Mouse (Mus musculus) forebrain, embryonic 14.5 days (tissue): Measurements from ENCODE around the gene Tmem184a. TPM values are rescaled to one million over a fixed set of nuclear protein-coding genes. Genes with fewer than 3 reads are reported as not detected.

Experiments used
- ATAC-seq: fragments of 200-750 bp; cut with Nextera tagmentation; 2 replicates; pipeline ENCODE4 v1.8.0; 2017; ENCODE audit warnings: mild to moderate bottlenecking, moderate library complexity
- DNase-seq: peaks from one replicate; pipeline ENCODE4 v3.0.0-alpha.2; 2015; ENCODE audit warnings: low spot score
- H3K27ac ChIP-seq: fragments of 300-500 bp; sonication (generic); 2 replicates; pipeline ENCODE4 v1.5.1; 2014; ENCODE audit warnings: low read depth, mild to moderate bottlenecking, control low read depth, low read length, moderate library complexity
- H3K27me3 ChIP-seq: fragments of 300-500 bp; sonication (generic); replicated peaks from 2 replicates; pipeline ENCODE4 v1.6.1; 2014; ENCODE audit warnings: low read length, control low read depth, mixed read lengths; ENCODE audit not compliant: control insufficient read depth, insufficient read depth
- H3K36me3 ChIP-seq: fragments of 300-500 bp; sonication (generic); 2 replicates; pipeline ENCODE4 v1.6.1; 2014; ENCODE audit warnings: low read length, control low read depth; ENCODE audit not compliant: control insufficient read depth, insufficient read depth
- H3K4me1 ChIP-seq: fragments of 300-500 bp; sonication (generic); 2 replicates; pipeline ENCODE4 v1.6.1; 2014; ENCODE audit warnings: antibody characterized with exemption, low read length, control low read depth; ENCODE audit not compliant: control insufficient read depth, insufficient read depth
- H3K4me2 ChIP-seq: fragments of 300-500 bp; sonication (generic); 2 replicates; pipeline ENCODE4 v1.6.1; 2014; ENCODE audit warnings: mild to moderate bottlenecking, control low read depth, low read length
- H3K4me3 ChIP-seq: fragments of 300-500 bp; sonication (generic); 2 replicates; pipeline ENCODE4 v1.5.1; 2014; ENCODE audit warnings: low read depth, low read length, control low read depth
- H3K9ac ChIP-seq: fragments of 300-500 bp; sonication (generic); 2 replicates; pipeline ENCODE4 v1.6.1; 2014; ENCODE audit warnings: mild to moderate bottlenecking, low read length, control low read depth, moderate library complexity
- H3K9me3 ChIP-seq: fragments of 300-500 bp; sonication (generic); replicated peaks from 2 replicates; pipeline ENCODE4 v1.6.1; 2016; ENCODE audit warnings: low read length, control low read depth, mixed read lengths; ENCODE audit not compliant: control insufficient read depth
- WGBS: fragments of 180-500 bp; shearing (Covaris S2); extraction: QIAGEN DNeasy Blood & Tissue Kit; methylation state at CpG from one replicate; pipeline ENCODE4 v1.1.7; 2014; 5-methylcytosine and 5-hydroxymethylcytosine counted together
- polyA plus RNA-seq: library from polyadenylated mRNA; unstranded; fragments of >200 nt; fragmentation: Nextera tagmentation; extraction: Ambion mirVana; gene quantifications from 2 replicates; pipeline ENCODE4 v1.2.1, GENCODE M21; 2014

Gene Tmem184a
- polyA plus RNA-seq, 1 experiment from 2014 or later, result not detected

- peak overlapping the region; percentile 30 for H3K4me3 ChIP-seq
- H3K4me1 ChIP-seq, result peaks cover 32% of the 10 kb centered on the region
- peak overlapping the region; percentile 70 for H3K9ac ChIP-seq
- H3K27me3 ChIP-seq, result no peaks in the 10 kb centered on the region
- ATAC-seq (peak; percentile 51), DNase-seq (no peak)
- H3K4me2 ChIP-seq, result peak overlapping the region; percentile 78
- 36% methylated on average over 12 of the region's 12 CpGs for WGBS
- peaks cover 29% of the 10 kb centered on the region for H3K36me3 ChIP-seq
- no peaks in the 10 kb centered on the region for H3K9me3 ChIP-seq
- peak overlapping the region; percentile 97 for H3K27ac ChIP-seq
These were observed 21.4 kb downstream of the Tmem184a start for GRCm38 (mm10) chr5:139798168-139798900.

DNA sequence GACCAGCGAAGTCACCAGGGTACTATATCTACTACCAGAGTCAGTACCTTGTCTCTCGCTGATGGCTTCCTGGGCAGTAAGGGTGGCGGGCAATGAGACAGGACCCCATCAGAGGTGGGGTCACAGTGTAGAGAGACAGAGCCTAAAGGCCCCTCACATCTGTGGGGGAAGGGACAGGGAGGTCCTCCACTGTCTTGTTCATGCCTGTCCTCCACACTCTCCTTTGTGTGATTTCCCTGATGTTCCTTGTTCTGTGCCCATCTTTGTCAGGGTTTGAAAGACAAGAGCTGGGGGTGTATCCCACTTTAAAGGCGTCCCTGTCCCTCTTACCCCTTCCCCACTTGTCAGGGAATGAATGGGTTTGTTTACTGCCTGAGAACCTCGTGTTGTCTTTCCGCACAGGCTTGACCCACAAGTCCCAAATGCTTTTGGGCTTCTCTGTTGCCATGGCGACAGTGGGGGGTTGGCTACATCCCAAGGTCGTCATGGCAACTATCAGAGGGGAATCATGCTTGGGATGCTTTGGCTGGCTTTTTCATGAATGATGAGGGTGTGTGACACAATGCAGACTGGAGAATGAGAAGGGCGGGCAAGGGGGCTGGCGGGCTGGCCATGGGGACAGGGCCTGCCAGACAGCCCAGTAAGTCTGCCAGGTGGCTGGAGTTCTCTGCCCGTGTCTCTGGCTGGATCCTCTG is 22.1 kb downstream of the Tmem184a start:
- peaks cover 35% of the 10 kb centered on the region for H3K4me1 ChIP-seq
- ATAC-seq (peak; percentile 89), DNase-seq (peak; percentile 97)
- peak overlapping the region; percentile 97 for H3K27ac ChIP-seq
- H3K9ac ChIP-seq, result peak overlapping the region; percentile 70
- H3K4me3 ChIP-seq, result peak overlapping the region; percentile 30
- no peaks in the 10 kb centered on the region for H3K9me3 ChIP-seq
- WGBS, result 17% methylated on average over 11 of the region's 11 CpGs
- peak overlapping the region; percentile 78 for H3K4me2 ChIP-seq
- no peaks in the 10 kb centered on the region for H3K27me3 ChIP-seq
- H3K36me3 ChIP-seq, result peaks cover 29% of the 10 kb centered on the region

- Histone ChIP-seq H3K4me2 (peak overlapping the region; percentile 78), H3K4me1 (peaks cover 43% of the 10 kb centered on the region), H3K4me3 (0 out of 2 replicates have a peak overlapping the region, but pooled peaks have one; percentile 4), H3K27ac (peak overlapping the region; percentile 97), H3K9me3 (no peaks in the 10 kb centered on the region), H3K36me3 (peaks cover 27% of the 10 kb centered on the region), H3K27me3 (no peaks in the 10 kb centered on the region), H3K9ac (no peak overlapping the region)
- DNase-seq (peak; percentile 72), ATAC-seq (peak; percentile 44)
- WGBS, result 26% methylated on average over 13 of the region's 13 CpGs
These were observed 22.8 kb downstream of the Tmem184a start for GRCm38 (mm10) chr5:139796900-139797299.

DNA sequence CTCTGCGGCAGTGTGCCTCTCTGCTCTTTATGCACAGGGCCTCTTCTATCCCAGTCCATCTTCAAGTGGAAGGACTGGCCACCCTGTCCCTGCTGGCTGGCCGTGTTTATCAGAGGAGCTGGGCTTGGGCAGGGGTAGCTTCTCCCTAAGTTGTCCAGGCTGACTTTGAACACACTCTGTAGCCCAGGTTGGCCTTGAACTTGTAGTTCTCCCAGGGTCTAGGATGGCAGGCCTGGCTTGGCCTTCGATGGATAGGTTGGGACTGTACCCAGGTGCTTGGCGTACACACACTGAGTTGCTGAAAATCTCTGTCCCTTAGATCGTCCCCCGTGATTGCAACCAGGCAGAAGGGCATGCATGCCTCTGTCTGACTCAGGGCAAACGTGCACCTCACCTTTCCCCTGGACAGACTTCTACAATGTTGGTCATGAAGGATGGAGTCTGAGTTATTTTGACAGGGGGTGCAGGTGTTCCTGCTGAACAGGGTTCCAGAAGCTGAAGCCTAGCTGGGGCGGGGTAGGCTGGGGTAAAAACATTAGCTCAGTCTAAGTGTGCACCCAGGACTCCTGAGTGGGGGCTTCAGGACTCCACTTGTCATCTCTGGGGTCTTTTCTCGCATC is 23.6 kb downstream of the Tmem184a start:
- H3K27ac ChIP-seq, result peak overlapping the region; percentile 97
- H3K9me3 ChIP-seq, result no peaks in the 10 kb centered on the region
- H3K36me3 ChIP-seq, result peaks cover 20% of the 10 kb centered on the region
- H3K27me3 ChIP-seq, result no peaks in the 10 kb centered on the region
- WGBS, result 76% methylated on average over 9 of the region's 9 CpGs
- H3K4me3 ChIP-seq, result no peak overlapping the region
- DNase-seq (no peak), ATAC-seq (no peak)
- H3K9ac ChIP-seq, result no peak overlapping the region
- H3K4me1 ChIP-seq, result peaks cover 44% of the 10 kb centered on the region
- no peak overlapping the region for H3K4me2 ChIP-seq

- H3K9ac ChIP-seq, result no peak overlapping the region
- H3K4me1 ChIP-seq, result peaks cover 47% of the 10 kb centered on the region
- ATAC-seq, result no peak
These were observed 24.8 kb downstream of the Tmem184a start for GRCm38 (mm10) chr5:139794938-139795337.

DNA sequence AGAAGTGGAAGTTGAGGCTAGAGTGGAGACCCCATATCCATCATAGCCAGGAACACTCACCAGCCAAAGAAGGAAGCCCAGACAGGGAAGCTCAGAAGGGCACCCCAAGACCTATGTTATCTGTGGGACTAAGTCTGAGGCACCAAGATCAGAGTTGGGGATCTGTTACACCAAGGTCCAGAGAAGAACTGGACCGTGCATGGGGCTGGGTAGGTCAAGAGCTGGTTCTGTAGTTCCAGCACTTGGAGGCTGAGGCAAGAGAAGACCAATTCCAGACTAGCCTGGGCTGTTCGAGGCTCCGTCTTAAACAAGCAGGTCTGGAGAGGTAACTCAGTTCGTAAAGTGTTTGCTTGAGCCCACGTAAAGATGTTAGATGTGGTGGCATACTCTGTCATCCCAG is 25.6 kb downstream of the Tmem184a start:
- Histone ChIP-seq H3K4me2 (no peak overlapping the region), H3K27me3 (no peaks in the 10 kb centered on the region), H3K36me3 (0 out of 2 replicates have a peak, but pooled peaks cover under 1% of the 10 kb centered on the region), H3K9ac (no peak overlapping the region), H3K4me1 (peaks cover 46% of the 10 kb centered on the region), H3K9me3 (no peaks in the 10 kb centered on the region), H3K27ac (no peak overlapping the region), H3K4me3 (no peak overlapping the region)
- no peak for ATAC-seq
- 91% methylated on average over 5 of the region's 5 CpGs for WGBS
- DNase-seq, result no peak

More at GRCm38 (mm10) chr5:139794938-139795337, 24.8 kb downstream of the Tmem184a start:
- no peaks in the 10 kb centered on the region for H3K27me3 ChIP-seq
- H3K4me2 ChIP-seq, result no peak overlapping the region
- no peak overlapping the region for H3K4me3 ChIP-seq
- 74% methylated on average over 10 of the region's 10 CpGs for WGBS
- no peak for DNase-seq
- H3K36me3 ChIP-seq, result peaks cover 8% of the 10 kb centered on the region; the same call in 1 of the 2 replicates
- H3K9me3 ChIP-seq, result no peaks in the 10 kb centered on the region
- H3K27ac ChIP-seq, result no peak overlapping the region

DNA sequence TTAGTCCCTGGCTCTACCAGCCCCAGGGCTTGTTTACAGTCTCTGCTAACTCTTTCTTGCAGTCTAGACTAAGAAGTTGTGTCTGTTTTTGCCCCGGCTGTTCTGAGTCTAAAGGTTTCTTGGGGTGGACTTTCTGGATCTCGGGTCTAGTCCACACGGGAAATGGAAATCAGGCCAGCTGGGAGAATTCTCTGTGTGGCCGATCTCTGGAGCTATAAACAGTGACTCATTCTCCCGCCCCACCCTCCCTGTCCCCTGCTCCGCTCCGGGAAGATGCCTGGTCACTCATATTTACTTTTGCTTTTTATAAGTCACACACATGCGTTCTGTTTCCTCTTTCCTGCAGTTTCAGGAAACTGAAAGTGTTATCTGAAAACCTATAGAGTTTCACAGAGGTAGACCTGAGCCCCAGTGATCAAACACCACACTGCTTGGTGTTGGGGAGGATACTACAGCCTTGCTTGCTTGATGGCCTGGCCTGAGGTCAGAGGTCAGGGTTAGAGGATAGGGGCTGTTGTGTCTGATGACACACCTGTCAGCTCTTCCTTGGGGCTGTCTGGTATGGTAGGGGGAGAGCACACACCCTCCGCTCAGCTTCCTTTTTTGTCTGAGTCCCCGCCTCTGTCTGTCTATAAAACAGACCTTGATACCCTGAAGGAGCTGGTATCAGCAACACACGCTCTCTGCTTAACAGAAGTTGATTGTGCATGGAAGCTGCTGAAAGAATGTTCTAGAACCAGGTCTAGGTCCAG is 26.2 kb downstream of the Tmem184a start:
- Histone ChIP-seq H3K27me3 (no peaks in the 10 kb centered on the region), H3K4me1 (peaks cover 40% of the 10 kb centered on the region), H3K4me3 (no peak overlapping the region), H3K36me3 (no peaks in the 10 kb centered on the region), H3K9ac (no peak overlapping the region; the same call in 1 of the 2 replicates), H3K9me3 (no peaks in the 10 kb centered on the region), H3K27ac (no peak overlapping the region), H3K4me2 (no peak overlapping the region)
- ATAC-seq (no peak), DNase-seq (no peak)
- WGBS, result 79% methylated on average over 11 of the region's 11 CpGs

DNA sequence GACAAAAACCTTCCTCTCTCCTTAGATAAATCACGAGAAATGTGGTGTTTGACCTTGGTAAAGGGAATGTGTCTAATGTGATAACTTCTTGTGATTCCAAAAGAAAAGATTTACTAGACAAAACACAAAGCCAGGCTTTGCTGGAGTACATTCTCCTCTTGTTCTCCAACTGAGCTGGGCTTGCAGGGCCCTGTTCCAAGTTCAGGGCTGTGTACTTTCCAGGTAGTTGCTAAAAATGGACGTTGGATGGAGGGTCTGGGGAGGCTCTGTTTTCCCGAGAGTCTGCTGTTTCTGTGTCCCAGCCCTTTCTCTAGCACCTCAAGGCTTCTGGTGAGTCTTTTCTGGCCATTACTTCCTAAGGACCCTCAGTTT is 26.8 kb downstream of the Tmem184a start:
- H3K4me2 ChIP-seq, result peak overlapping the region; percentile 100
- H3K4me1 ChIP-seq, result peaks cover 35% of the 10 kb centered on the region
- 59% methylated on average over 3 of the region's 3 CpGs for WGBS
- no peaks in the 10 kb centered on the region for H3K36me3 ChIP-seq
- ATAC-seq (no peak), DNase-seq (no peak)
- H3K9ac ChIP-seq, result no peak overlapping the region; the same call in 1 of the 2 replicates
- H3K27me3 ChIP-seq, result no peaks in the 10 kb centered on the region
- no peak overlapping the region for H3K4me3 ChIP-seq
- no peak overlapping the region for H3K27ac ChIP-seq
- no peaks in the 10 kb centered on the region for H3K9me3 ChIP-seq
